Mouse (Mus musculus) spleen, adult 2 months (tissue): ENCODE results near the gene Map3k3. TPM values are rescaled to one million over a fixed set of nuclear protein-coding genes. Genes with fewer than 3 reads are reported as not detected.

Source experiments
- DNase-seq, 2 experiments: peaks; one replicate each; pipeline versions ENCODE4 v3.0.0 to v3.0.0-alpha.2; 2012 to 2021; ENCODE audit warnings: low spot score in 2 of 2, low read depth in 1 of 2
- H3K27ac ChIP-seq: fragments of 200-500 bp; 2 replicates; pipeline ENCODE4 v1.5.1; 2012; ENCODE audit warnings: low read length, inconsistent platforms; ENCODE audit not compliant: insufficient read depth
- H3K27me3 ChIP-seq: fragments of 200-500 bp; 2 replicates; pipeline ENCODE4 v1.6.1; 2012; ENCODE audit warnings: mild to moderate bottlenecking, moderate library complexity, low read length, inconsistent platforms; ENCODE audit not compliant: control insufficient read depth, insufficient read depth
- H3K36me3 ChIP-seq: fragments of 200-500 bp; 2 replicates; pipeline ENCODE4 v1.6.1; 2012; ENCODE audit warnings: mild to moderate bottlenecking, low read length, inconsistent platforms; ENCODE audit not compliant: control insufficient read depth, insufficient read depth
- H3K4me1 ChIP-seq: fragments of 200-500 bp; 2 replicates; pipeline ENCODE4 v1.6.1; 2011; ENCODE audit warnings: inconsistent platforms; ENCODE audit not compliant: control insufficient read depth, insufficient read depth, insufficient read length
- H3K4me3 ChIP-seq: fragments of 200-500 bp; 2 replicates; pipeline ENCODE4 v1.5.1; 2011; ENCODE audit warnings: mild to moderate bottlenecking, inconsistent platforms; ENCODE audit not compliant: insufficient read depth, insufficient read length; ENCODE audit errors: extremely low read depth
- CTCF ChIP-seq: fragments of 200-500 bp; IDR thresholded peaks from 2 replicates; pipeline ENCODE4 v1.5.1; 2011; ENCODE audit warnings: mild to moderate bottlenecking, inconsistent platforms; ENCODE audit not compliant: insufficient read depth, insufficient read length, insufficient replicate concordance; ENCODE audit errors: extremely low read depth
- POLR2A ChIP-seq: fragments of 200-500 bp; IDR thresholded peaks from 2 replicates; pipeline ENCODE4 v1.6.1; 2011; ENCODE audit warnings: low read depth, low read length, inconsistent platforms
- WGBS: fragments of 180-500 bp; shearing (Covaris S2); methylation state at CpG from one replicate; pipeline ENCODE4 v1.1.7; 2018; 5-methylcytosine and 5-hydroxymethylcytosine counted together
- polyA plus RNA-seq: library from polyadenylated mRNA; depleted of rRNA; stranded (reverse); fragments of >200 nt; gene quantifications from 2 replicates; pipeline ENCODE4 v1.2.3, GENCODE M21; 2012

Map3k3 gene
- polyA plus RNA-seq, 1 experiment, result 34.1 TPM

DNA sequence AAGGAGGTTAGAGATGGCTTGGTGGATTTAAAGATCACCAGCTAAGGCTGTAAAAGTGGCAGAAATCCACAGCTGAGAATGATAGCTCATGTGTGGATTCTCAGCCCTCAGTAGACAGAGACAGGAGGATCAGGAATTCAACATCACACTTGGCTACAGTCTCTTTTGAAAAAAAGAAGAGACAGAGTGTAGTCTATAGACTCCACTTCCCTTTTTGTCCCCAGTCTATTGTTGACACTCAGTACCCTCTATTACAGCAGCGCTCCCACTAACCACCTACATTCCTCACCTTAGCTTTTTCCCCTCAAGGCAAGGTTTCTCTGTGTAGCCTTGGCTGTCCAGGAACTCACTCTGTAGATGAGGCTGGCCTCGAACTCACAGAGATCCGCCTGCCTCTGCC, 107.3 kb downstream of the Map3k3 start:
- 0 out of 2 replicates have a peak, but pooled peaks cover 1% of the 10 kb centered on the region for H3K36me3 ChIP-seq
- no peak overlapping the region for H3K27ac ChIP-seq
- no peak for DNase-seq
- peaks cover 3% of the 10 kb centered on the region; the same call in 1 of the 2 replicates for H3K4me1 ChIP-seq
- TF ChIP-seq POLR2A (no peak), CTCF (no peak)
- no peak overlapping the region for H3K4me3 ChIP-seq
- H3K27me3 ChIP-seq, result no peaks in the 10 kb centered on the region
- WGBS, result 73% methylated on average over 3 of the region's 3 CpGs

- peaks cover 3% of the 10 kb centered on the region; the same call in 1 of the 2 replicates for H3K4me1 ChIP-seq
- H3K36me3 ChIP-seq, result 0 out of 2 replicates have a peak, but pooled peaks cover 1% of the 10 kb centered on the region
- DNase-seq, result no peak
- H3K27ac ChIP-seq, result no peak overlapping the region
- no peak overlapping the region for H3K4me3 ChIP-seq
- no peaks in the 10 kb centered on the region for H3K27me3 ChIP-seq
- TF ChIP-seq POLR2A (no peak), CTCF (no peak)
- 75% methylated on average over 5 of the region's 5 CpGs for WGBS
These were observed 107.8 kb downstream of the Map3k3 start for GRCm38 (mm10) chr11:106192241-106192640.

DNA sequence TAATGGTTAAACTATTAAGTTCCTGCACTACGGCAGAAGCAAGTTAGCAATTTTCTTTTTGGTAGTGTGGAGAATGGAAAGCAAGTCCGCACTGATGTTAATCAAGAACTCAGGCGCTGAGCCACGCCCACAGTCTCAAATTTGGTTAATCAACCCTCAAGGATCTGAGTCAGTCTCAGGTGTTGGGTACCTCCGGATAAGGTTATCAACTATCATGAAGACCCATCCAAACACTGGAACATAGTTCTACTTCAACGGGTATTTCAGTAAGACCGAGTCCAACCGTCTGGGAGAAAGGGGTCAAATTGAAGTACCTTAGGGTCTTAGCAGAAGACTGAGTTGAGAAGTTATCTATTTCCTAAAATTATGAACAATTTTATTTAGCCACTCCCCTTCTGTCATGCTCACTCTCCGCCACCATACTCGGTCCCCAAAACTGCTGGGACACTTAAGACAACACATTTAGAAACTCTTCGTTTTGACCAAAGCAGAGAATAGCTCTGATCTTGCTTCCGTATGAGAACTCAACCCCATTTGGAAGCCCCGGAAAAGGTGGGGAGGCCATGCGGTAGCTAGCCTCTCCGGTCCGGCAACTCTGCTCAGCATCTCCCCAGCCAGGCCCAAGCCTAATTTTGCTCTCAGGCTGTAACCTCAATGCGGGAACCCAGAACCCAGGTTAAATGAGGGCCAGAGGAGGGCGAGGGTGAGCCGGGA, 108.4 kb downstream of the Map3k3 start:
- WGBS, result 6% methylated on average over 19 of the region's 19 CpGs
- H3K4me1 ChIP-seq, result peaks cover 3% of the 10 kb centered on the region; the same call in 1 of the 2 replicates
- TF ChIP-seq POLR2A (no peak), CTCF (no peak)
- H3K36me3 ChIP-seq, result no peaks in the 10 kb centered on the region
- peak overlapping the region; percentile 94 for H3K27ac ChIP-seq
- H3K4me3 ChIP-seq, result peak overlapping the region; percentile 82
- H3K27me3 ChIP-seq, result no peaks in the 10 kb centered on the region
- DNase-seq, result no peak

DNA sequence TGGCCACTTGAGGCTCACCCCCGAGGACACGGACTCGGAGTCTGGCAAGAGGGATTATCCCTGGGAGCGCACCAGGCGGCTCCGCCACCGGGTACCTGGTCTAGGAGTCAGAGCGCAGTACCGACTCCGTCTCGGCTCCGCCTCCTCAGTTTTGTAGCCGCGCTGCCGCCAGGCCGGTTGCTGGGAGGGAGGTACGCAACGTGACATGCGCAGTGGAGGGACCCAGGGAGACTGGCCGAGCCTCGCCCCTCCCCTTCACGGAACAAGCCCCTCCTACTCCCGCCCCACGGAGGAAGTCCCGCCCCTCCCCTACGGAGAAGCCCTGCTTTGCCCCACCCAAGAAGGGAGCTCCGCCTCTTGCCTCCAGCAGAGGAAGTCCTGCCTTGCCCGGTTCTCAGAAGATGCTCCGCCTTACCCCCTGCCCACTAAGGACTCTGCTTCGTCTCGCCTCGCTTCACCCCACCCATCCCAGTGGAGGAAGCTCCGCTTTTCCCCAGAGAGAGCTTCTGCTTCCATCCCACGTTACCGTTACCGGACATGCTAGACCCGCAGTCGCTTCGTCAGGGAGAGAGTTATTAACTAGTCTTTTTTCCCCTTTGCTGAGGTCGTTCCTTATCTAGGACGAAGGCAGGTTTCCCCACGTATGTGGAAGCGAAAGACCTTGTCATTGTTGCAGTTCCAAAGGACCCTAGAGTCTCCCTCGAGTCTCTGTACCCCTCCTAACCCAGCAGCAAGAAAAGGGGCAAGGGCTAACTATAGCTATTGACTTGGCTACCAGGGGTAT, 109.2 kb downstream of the Map3k3 start:
- Histone ChIP-seq H3K4me3 (peak overlapping the region; percentile 82), H3K27me3 (no peaks in the 10 kb centered on the region)

GRCm38 (mm10) chr11:106194155-106194541, 109.7 kb downstream of the Map3k3 start:
- H3K27ac ChIP-seq, result peak overlapping the region; percentile 90
- TF ChIP-seq POLR2A (no peak), CTCF (no peak)
- 16% methylated on average over 3 of the region's 3 CpGs for whole genome bisulfite sequencing
- no peaks in the 10 kb centered on the region for H3K36me3 ChIP-seq
- DNase-seq, result no peak
- peaks cover 10% of the 10 kb centered on the region; the same call in 1 of the 2 replicates for H3K4me1 ChIP-seq
- H3K27me3 ChIP-seq, result no peaks in the 10 kb centered on the region
- peak overlapping the region; percentile 68 for H3K4me3 ChIP-seq

More for the DNA sequence above, 109.2 kb downstream of the Map3k3 start:
- WGBS, result under 1% methylated on average over 44 of the region's 44 CpGs
- Histone ChIP-seq H3K4me1 (peaks cover 10% of the 10 kb centered on the region; the same call in 1 of the 2 replicates), H3K27ac (peak overlapping the region; percentile 94), H3K36me3 (no peaks in the 10 kb centered on the region)
- TF ChIP-seq POLR2A, result peak; percentile 87
- TF ChIP-seq CTCF, result no peak
- peak; percentile 95 to 97 for DNase-seq

GRCm38 (mm10) chr11:106194891-106195290, 110.5 kb downstream of the Map3k3 start:
- Histone ChIP-seq H3K27ac (no peak overlapping the region), H3K36me3 (no peaks in the 10 kb centered on the region), H3K4me3 (no peak overlapping the region), H3K27me3 (no peaks in the 10 kb centered on the region), H3K4me1 (peaks cover 10% of the 10 kb centered on the region)
- DNase-seq, result no peak
- 90% methylated on average over 7 of the region's 7 CpGs for WGBS
- TF ChIP-seq CTCF, result no peak
- TF ChIP-seq POLR2A, result no peak

DNA sequence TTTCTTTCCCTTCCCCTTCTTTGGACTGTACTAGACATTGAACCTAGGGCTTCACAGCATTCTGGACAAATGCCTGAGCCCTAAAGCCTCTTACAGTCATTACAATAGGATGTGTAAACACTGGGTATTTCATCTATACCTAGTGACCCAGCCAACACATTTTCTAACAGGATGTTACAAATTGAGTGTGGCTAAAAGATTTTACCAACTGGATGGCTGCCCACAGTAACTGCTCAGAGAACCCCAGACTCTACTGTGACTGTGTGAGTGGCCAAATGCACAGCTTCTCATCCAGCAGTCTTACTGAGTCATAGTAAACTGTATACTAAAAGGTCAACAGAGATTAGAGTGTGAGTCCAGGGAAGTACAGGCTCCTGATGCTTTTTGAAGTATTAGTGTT, 110.9 kb downstream of the Map3k3 start:
- no peaks in the 10 kb centered on the region for H3K27me3 ChIP-seq
- peaks cover 10% of the 10 kb centered on the region for H3K4me1 ChIP-seq
- no peak overlapping the region for H3K4me3 ChIP-seq
- no peaks in the 10 kb centered on the region for H3K36me3 ChIP-seq
- TF ChIP-seq POLR2A (no peak), CTCF (no peak)
- H3K27ac ChIP-seq, result no peak overlapping the region
- no peak for DNase-seq
